Mouse (Mus musculus) lung, adult 2 months (tissue): ENCODE data around the gene Kpna1. TPM values are rescaled to one million over a fixed set of nuclear protein-coding genes. Genes with fewer than 3 reads are reported as not detected.
A peak's percentile ranks its signal among the peaks of the same experiment; 100 is the strongest.
"Not testable (repeated sequence)": the region's sequence is repeated elsewhere in the genome, so short reads cannot be mapped to it uniquely, and the experiment has no call there.

Experiments used
- DNase-seq: peaks from one replicate; pipeline ENCODE4 v3.0.0; 2022
- H3K4me1 ChIP-seq: fragments of 200-500 bp; 2 replicates; pipeline ENCODE4 v1.6.1; 2011; ENCODE audit warnings: low read length; ENCODE audit not compliant: control insufficient read depth, insufficient read depth
- H3K4me3 ChIP-seq: fragments of 200-500 bp; replicated peaks from 2 replicates; pipeline ENCODE3; 2011; ENCODE audit warnings: low read depth, mild to moderate bottlenecking, control low read depth, low read length; ENCODE audit errors: extremely low read depth
- CTCF ChIP-seq: fragments of 200-500 bp; IDR thresholded peaks from 2 replicates; pipeline ENCODE4 v1.5.1; 2011; ENCODE audit warnings: mild to moderate bottlenecking, low read length, control low read depth; ENCODE audit not compliant: insufficient read depth
- POLR2A ChIP-seq: fragments of 200-500 bp; IDR thresholded peaks from 2 replicates; pipeline ENCODE4 v1.6.1; 2011; ENCODE audit warnings: low read depth, mild to moderate bottlenecking, control low read depth, low read length, borderline replicate concordance; ENCODE audit errors: extremely low read depth
- WGBS: fragments of 180-500 bp; shearing (Covaris S2); methylation state at CpG from one replicate; pipeline ENCODE4 v1.1.7; 2018; 5-methylcytosine and 5-hydroxymethylcytosine counted together
- polyA plus RNA-seq: library from polyadenylated mRNA; depleted of rRNA; stranded (reverse); fragments of >200 nt; gene quantifications from 2 replicates; pipeline ENCODE4 v1.2.3, GENCODE M21; 2012

Gene Kpna1
- polyA plus RNA-seq, 1 experiment: 7.4 TPM

DNA sequence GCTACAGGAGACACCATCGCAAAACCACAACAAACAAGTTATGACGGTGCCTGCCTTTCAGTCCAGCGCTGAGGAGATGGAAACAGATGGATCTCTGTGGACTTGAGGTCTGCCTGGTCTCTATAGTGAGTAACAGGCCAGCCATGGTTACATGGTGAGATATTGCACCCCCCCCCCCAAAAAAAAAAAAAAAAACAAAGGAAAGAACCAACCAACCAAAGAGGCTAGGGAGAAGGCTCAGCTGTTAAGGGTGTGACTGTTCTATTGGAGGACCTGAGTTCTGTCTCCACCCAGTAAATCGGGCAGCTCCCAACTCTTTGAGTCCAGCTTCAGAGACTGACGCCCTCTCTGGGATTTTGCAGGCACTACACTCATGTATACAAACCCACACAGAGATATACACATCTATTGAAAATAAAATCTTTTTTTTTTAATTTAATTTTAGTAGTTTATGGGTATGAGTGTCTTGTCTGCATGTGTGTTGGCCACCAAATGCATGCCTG lies 25.9 kb upstream of the Kpna1 start:
- Histone ChIP-seq H3K4me1 (no peaks in the 10 kb centered on the region), H3K4me3 (no peak overlapping the region)
- WGBS: 81% methylated on average over 5 of the region's 5 CpGs
- TF ChIP-seq CTCF: no peak
- no peak for TF ChIP-seq POLR2A
- DNase-seq: no peak

DNA sequence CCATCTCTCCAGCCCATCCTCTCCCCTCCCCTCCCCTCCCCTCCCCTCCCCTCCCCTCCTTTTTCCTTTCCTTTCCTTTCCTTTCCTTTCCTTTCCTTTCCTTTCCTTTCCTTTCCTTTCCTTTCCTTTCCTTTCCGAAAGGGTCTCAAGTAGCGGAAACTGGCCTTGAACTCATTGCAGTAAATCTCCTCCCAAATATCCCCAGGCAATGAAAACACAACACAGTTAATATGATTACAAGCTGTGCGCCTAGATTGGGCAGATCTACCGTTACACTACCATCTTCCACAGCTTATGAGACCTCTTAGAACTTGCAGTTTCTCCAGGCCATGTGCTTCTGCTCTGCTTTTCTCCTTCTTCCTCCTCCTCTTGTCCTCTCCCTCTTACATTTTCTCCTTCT lies 12.6 kb upstream of the Kpna1 start:
- H3K4me1 ChIP-seq, DNase-seq, H3K4me3 ChIP-seq: not testable (repeated sequence)
- WGBS: 88% methylated on average over 4 of the region's 4 CpGs

DNA sequence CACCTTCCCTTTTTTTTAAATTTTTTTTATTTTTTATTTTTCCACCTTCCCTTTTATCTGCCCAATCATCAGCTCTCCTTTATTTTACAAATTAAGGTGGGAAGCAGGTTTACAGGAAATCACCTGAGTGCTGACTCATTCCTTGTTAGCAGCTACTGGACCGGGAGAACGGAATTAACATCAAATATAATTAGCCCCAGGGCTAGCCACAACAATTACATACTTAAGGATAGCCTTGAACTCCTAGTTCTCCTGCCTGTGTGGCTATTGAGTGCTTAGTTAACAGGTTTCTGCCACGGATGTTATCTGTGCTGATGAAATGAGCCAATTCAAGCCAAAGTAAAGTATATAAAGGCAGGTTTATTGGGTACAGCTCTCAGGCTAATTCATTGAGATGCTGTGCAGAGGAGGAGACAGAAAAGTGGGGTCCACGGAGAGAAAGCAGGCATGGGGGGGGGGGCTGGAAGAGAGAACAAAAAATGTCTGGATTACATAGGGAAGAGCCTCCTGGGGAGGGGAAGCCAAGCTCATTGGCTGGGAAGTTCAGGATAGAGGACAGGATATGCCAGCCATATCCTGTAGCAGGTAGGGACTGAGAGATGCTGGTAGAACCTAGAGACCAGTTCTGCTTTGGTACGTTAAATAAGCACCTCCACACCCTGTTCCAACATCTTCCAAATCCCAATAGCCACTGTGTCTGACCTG lies 12.0 kb upstream of the Kpna1 start:
- no peak overlapping the region for H3K4me3 ChIP-seq
- 65% methylated on average over 5 of the region's 5 CpGs for WGBS
- DNase-seq: no peak
- no peaks in the 10 kb centered on the region for H3K4me1 ChIP-seq
- TF ChIP-seq CTCF (no peak), POLR2A (no peak)

DNA sequence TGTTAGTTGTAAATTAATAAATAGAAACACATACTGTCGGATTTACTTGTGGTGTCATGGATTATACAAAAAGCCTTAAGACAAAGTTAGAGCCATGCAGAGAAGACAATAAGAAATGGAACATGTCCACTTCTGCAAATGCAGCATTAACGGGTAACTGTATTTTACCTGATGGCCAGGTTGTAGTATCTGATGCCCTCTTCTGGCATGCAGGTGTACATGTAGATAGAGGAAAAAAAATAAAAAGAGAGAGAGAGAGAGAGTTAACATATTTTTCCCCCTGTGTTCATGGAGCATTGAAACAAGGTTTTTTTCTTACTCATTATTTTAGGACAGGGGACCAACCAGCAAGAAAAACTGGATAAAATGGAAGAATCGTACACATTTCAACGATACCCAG lies 11.2 kb upstream of the Kpna1 start:
- no peak for TF ChIP-seq POLR2A
- no peak for TF ChIP-seq CTCF
- Histone ChIP-seq H3K4me3 (no peak overlapping the region), H3K4me1 (no peaks in the 10 kb centered on the region)
- DNase-seq: no peak
- WGBS: 89% methylated on average over 4 of the region's 4 CpGs

DNA sequence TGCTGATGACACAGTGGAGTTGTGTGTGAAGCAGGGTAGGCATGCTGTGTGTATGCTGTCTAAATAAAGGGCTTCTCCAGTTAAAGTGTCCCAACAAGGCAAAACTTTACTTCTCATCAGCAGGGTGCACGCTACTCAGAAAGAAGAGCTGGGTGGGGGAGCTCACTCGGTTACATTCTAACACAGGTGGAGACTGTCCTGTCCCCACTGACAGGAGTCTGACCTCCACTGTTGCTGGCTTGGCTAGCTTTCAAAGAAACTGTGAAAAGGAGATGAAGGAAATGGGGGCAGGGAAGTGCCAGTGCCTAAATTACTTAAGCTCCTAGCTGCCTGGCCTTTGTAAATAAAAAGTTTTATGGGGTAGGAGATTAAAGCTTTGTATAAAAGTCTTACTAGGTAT lies 10.4 kb upstream of the Kpna1 start:
- Histone ChIP-seq H3K4me3 (no peak overlapping the region), H3K4me1 (no peaks in the 10 kb centered on the region)
- TF ChIP-seq POLR2A: no peak
- TF ChIP-seq CTCF: no peak
- 48% methylated on average over 2 of the region's 2 CpGs for WGBS
- DNase-seq: no peak

DNA sequence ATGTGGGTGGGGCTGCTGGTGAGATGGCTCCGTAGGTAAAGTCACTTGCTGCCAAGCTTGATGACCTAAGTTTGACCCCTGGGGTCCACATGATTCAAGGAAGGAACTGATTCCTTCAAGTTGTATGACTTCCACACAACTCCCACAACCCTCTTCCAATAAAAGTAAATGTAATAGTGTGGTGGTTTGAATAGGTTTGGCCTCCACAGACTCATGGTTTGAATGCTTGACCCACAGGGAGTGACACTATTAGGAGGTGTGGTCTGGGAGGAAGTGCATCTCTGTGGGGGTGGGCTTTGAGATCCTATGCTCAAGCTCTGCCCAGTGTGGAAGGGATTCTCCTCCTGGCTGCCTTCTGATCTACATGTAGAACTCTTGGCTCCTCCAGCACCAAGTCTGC lies 4.5 kb upstream of the Kpna1 start:
- no peak for DNase-seq
- TF ChIP-seq CTCF (no peak), POLR2A (no peak)
- Histone ChIP-seq H3K4me1 (no peaks in the 10 kb centered on the region), H3K4me3 (no peak overlapping the region)
- WGBS: 39% methylated on average over 1 of the region's 1 CpGs

DNA sequence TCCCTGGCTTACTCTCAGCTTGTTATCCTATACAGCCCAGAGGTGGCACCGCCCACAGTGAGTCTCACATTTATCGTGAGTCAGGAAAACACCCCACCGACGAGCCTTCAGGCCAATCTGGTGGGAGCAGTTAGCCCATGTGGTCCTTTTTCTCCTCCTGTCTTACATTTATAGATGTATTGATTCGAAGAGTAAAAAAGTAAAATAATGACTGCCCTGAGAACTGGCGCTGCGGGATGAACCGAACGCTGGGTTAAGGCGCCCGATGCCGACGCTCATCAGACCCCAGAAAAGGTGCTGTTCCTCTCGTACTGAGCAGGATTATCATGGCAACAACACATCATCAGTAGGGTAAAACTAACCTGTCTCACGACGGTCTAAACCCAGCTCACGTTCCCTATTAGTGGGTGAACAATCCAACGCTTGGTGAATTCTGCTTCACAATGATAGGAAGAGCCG lies 2.8 kb downstream of the Kpna1 start:
- WGBS: 41% methylated on average over 19 of the region's 19 CpGs
- TF ChIP-seq CTCF (no peak), POLR2A (no peak)
- DNase-seq: peak; percentile 100
- H3K4me1 ChIP-seq: peaks cover 3% of the 10 kb centered on the region
- H3K4me3 ChIP-seq: no peak overlapping the region

DNA sequence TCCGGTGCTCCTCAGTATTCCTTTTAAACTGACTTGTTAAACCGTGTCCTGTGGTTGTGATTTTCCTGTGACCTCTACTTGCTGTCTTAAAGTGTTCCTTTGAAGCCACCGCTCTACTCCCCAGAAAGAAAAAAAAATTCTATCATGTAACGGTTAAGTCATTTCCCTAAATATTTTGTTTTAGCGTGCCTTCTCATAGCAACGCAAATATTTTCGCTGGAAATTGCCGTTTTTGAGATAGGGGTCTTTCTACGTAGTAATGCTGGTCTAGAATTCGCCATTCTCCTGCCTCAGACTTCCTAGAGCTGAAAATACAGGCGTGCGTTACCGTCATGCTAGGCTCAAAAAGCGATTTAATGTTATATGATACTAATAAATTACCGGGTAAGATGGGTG lies 4.0 kb downstream of the Kpna1 start:
- TF ChIP-seq CTCF (no peak), POLR2A (no peak)
- WGBS: 2% methylated on average over 15 of the region's 15 CpGs
- DNase-seq: no peak
- Histone ChIP-seq H3K4me1 (peaks cover 3% of the 10 kb centered on the region), H3K4me3 (peak overlapping the region; percentile 73)

DNA sequence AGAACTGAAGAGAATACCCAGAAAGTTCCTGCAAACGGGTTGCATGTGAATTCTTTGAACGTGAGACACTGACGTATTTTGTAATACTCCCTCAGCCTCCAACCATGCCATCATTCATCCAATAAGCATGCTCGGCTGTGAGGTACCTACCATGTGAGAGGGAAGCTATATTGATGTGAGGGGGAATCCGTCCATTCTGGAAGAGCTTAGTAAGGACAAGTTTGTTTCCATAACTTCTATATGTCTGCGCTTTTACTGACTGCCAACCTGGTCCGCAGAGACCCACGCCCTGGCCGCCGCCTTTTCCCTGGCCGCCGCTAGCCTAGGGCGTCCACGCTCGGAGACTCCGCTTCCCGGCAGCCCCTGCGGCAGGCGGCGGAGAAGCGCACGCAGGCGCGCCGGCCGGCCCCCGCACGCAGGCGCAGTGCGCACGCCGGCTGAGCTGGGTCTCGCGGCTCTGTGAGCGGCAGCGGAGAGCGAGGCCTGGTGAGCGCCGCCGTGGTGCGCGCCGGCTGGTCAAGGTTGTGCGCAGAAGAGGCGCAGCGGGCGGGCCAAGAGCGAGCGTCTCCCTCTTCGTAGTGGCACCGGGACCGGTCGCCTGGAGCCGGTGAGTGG lies 4.5 kb downstream of the Kpna1 start:
- Histone ChIP-seq H3K4me1 (peaks cover 3% of the 10 kb centered on the region), H3K4me3 (peak overlapping the region; percentile 73)
- WGBS: under 1% methylated on average over 50 of the region's 54 CpGs
- DNase-seq: peak; percentile 87
- TF ChIP-seq POLR2A (peak; percentile 82; the same call in 1 of the 2 replicates), CTCF (no peak)

DNA sequence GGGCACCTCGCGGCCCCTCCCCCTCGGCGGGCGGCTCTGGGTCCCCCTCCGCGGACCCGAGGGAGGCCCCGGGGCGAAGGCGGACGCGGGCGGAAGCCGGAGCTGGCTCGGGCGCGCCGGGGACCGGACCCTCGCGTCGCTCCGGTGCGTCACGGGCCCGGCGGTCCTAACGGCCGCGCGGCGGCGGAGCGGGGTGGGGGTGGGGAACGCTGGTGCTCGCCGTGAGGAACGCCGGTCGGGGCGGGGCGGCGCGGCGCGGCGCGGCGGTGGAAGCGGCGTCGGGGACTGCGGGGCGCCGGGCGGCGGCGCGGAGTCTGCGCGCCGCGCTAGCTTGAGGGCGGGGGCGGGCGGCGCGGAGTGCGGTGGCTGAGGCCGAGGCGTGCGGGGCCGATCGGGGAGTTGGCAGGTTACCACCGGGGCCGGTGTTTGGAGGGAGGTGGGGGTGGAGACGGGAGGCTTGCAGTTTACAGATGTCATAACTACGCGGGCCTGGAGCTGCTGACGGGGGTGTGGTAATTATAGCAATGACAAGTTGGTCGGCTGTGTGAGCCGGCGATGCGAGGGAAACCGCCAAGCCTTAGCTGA lies 5.1 kb downstream of the Kpna1 start:
- H3K4me3 ChIP-seq: peak overlapping the region; percentile 73
- under 1% methylated on average over 58 of the region's 86 CpGs for WGBS
- peaks cover 3% of the 10 kb centered on the region for H3K4me1 ChIP-seq
- peak; percentile 59 for DNase-seq
- TF ChIP-seq CTCF (no peak), POLR2A (no peak)
